Mouse (Mus musculus): ENCODE data around the gene Atp8b5. TPM values are rescaled to one million over a fixed set of nuclear protein-coding genes. Genes with fewer than 3 reads are reported as not detected.
A peak's percentile ranks its signal among the peaks of the same experiment; 100 is the strongest.

Atp8b5 gene
- polyA plus RNA-seq, 1 experiment from 2014 or later: 0.40 TPM

DNA sequence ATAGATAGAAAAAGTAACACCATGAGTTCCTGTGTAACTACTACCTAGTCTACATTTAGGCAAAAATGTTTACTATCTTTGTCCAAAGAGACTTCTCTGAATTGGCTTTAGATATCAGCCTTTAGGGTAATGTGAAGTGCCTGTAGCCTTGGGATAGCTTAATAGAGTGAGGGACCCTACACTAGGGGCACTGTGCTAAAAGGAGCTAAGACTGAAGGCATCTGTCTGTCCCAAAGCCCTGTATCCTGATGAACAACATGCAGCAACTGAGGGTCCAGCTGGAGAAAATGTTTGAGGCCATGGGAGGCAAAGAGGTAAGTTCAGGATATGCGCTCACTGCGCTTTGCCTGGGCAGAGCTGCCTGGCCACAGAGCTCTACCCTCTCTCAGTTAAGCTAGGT is 9.9 kb upstream of the Atp8b5 start:
- no peak overlapping the region for H3K9ac ChIP-seq
- no peak for ATAC-seq (ENCODE audit: insufficient number of reproducible peaks, low FRiP score, low TSS enrichment, low read depth)
- H3K4me1 ChIP-seq: peaks cover 3% of the 10 kb centered on the region; the same call in 1 of the 2 replicates
- no peak overlapping the region for H3K27ac ChIP-seq
- H3K27me3 ChIP-seq: no peaks in the 10 kb centered on the region
- H3K4me3 ChIP-seq: no peak overlapping the region
- no peaks in the 10 kb centered on the region for H3K36me3 ChIP-seq
- H3K4me2 ChIP-seq: no peak overlapping the region
- WGBS: 100% methylated on average over 2 of the region's 2 CpGs
- no peaks in the 10 kb centered on the region for H3K9me3 ChIP-seq

DNA sequence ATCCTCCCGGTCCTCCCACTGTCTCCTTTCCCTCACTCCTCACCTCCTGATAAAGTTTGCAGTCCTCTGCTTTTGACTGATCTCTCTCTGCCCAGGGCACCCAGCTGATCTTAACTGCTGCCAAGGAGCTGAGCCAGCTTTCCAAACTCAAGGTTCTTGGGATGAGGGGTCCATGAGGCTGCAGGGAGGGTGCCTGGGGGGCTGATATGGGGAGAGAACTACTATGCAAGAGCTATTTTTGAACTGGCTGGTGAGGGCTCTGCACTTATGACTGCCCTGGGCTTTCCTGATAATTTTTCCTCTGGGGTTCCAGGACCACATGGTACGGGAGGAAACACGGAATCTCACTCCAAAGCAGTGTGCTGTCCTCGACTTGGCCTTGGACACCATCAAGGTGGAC is 8.4 kb upstream of the Atp8b5 start:
- 77% methylated on average over 4 of the region's 4 CpGs for WGBS
- Histone ChIP-seq H3K27ac (no peak overlapping the region), H3K9ac (no peak overlapping the region), H3K4me3 (no peak overlapping the region), H3K36me3 (no peaks in the 10 kb centered on the region), H3K9me3 (no peaks in the 10 kb centered on the region), H3K4me2 (no peak overlapping the region), H3K27me3 (no peaks in the 10 kb centered on the region), H3K4me1 (peaks cover 3% of the 10 kb centered on the region; the same call in 1 of the 2 replicates)
- ATAC-seq (ENCODE audit: insufficient number of reproducible peaks, low FRiP score, low TSS enrichment, low read depth): no peak

DNA sequence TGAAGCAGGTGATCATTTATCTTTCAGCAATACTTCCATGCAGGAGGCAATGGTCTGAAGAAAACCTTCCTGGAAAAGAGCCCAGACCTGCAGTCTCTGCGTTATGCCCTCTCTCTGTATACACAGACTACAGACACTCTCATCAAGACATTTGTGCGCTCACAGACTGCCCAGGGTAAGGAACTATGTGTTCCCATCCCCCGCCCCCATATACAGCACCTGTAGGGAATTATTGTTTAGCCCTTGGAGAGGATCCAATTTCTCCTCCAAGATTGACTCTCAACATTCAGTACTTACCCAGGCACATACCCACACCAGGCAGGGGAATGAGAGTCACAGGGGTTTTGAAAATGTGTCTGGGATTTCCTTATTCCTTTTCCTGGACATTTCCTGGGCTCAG is 7.5 kb upstream of the Atp8b5 start:
- H3K9me3 ChIP-seq: no peaks in the 10 kb centered on the region
- H3K9ac ChIP-seq: no peak overlapping the region
- no peak overlapping the region for H3K27ac ChIP-seq
- no peak for ATAC-seq (ENCODE audit: insufficient number of reproducible peaks, low FRiP score, low TSS enrichment, low read depth)
- no peaks in the 10 kb centered on the region for H3K27me3 ChIP-seq
- no peak overlapping the region for H3K4me3 ChIP-seq
- H3K4me1 ChIP-seq: peaks cover 3% of the 10 kb centered on the region; the same call in 1 of the 2 replicates
- 29% methylated on average over 3 of the region's 3 CpGs for WGBS
- H3K4me2 ChIP-seq: no peak overlapping the region
- no peaks in the 10 kb centered on the region for H3K36me3 ChIP-seq

- H3K4me2 ChIP-seq: no peak overlapping the region
- WGBS: 22% methylated on average over 5 of the region's 5 CpGs
- peaks cover 3% of the 10 kb centered on the region; the same call in 1 of the 2 replicates for H3K4me1 ChIP-seq
- no peaks in the 10 kb centered on the region for H3K9me3 ChIP-seq
- no peak overlapping the region for H3K4me3 ChIP-seq
- no peak overlapping the region for H3K27ac ChIP-seq
- H3K27me3 ChIP-seq: no peaks in the 10 kb centered on the region
- no peak overlapping the region for H3K9ac ChIP-seq
- ATAC-seq (ENCODE audit: insufficient number of reproducible peaks, low FRiP score, low TSS enrichment, low read depth): no peak
- H3K36me3 ChIP-seq: no peaks in the 10 kb centered on the region
Measured at GRCm38 (mm10) chr4:43260096-43260495, 6.9 kb upstream of the Atp8b5 start.

DNA sequence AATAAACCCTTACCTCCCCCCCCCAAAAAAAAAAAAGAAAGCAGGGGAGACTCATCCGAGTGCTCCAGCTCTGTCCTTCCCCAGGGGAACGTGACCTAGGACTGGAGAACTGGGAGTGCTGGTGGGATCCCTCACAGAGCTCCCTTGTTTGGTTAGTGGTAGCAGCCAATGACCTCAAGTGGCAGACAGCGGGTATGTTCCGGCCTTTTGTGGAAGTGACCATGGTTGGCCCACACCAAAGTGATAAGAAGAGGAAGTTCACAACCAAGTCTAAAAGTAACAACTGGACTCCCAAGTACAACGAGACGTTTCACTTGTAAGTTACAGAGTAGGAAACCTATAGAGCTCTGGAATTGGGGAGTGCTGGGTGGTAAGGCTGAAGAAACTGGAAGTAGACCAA is 4.1 kb upstream of the Atp8b5 start:
- H3K36me3 ChIP-seq: no peaks in the 10 kb centered on the region
- H3K27ac ChIP-seq: no peak overlapping the region
- H3K27me3 ChIP-seq: no peaks in the 10 kb centered on the region
- H3K9ac ChIP-seq: no peak overlapping the region
- no peak for ATAC-seq (ENCODE audit: insufficient number of reproducible peaks, low FRiP score, low TSS enrichment, low read depth)
- 88% methylated on average over 6 of the region's 6 CpGs for WGBS
- no peak overlapping the region for H3K4me2 ChIP-seq
- H3K4me1 ChIP-seq: peaks cover 12% of the 10 kb centered on the region; the same call in 1 of the 2 replicates
- no peaks in the 10 kb centered on the region for H3K9me3 ChIP-seq
- no peak overlapping the region for H3K4me3 ChIP-seq

DNA sequence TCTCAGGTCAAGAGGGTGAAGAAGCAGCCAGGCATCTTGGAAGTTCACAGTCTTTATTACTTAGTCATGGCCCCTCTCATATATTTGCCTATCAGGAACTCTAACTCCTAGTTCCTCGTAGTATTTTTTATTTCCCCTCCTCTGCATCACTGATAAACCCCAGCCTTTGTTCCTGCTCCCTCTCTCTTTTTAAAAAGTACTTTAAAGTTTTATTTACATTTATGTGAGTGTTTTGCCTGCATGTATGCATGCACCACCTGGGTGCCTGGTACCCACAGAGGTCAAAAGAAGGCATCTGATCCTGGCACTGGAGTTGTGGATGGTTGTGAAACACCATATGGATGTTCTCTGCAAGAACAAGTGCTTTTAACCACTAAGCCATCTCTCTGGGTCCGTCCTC is 813 bp upstream of the Atp8b5 start:
- H3K27ac ChIP-seq: no peak overlapping the region

DNA sequence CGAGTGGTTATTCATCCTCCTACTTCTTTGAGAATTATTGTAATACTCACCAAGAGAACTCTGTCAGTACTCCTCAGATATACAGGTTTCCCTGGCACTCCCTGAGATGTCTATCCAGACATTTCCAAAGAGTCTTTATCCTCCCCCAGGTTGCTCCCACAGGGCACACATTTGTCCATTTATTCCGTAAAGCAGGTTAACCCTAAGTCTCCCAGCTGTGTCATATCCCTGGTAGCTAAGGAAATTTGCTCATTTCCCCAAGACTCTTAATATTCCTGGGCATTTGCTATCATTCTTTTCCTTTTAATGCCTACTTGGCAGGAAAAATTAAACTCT is 332 bp downstream of the Atp8b5 start:
- no peaks in the 10 kb centered on the region for H3K27me3 ChIP-seq
- ATAC-seq (ENCODE audit: insufficient number of reproducible peaks, low FRiP score, low TSS enrichment, low read depth): no peak
- H3K4me2 ChIP-seq: peak overlapping the region; percentile 56
- H3K36me3 ChIP-seq: no peaks in the 10 kb centered on the region
- peak overlapping the region; percentile 41 for H3K4me3 ChIP-seq
- no peak overlapping the region for H3K27ac ChIP-seq
- no peaks in the 10 kb centered on the region for H3K9me3 ChIP-seq
- WGBS: 7% methylated on average over 2 of the region's 2 CpGs
- H3K9ac ChIP-seq: no peak overlapping the region
- peaks cover 9% of the 10 kb centered on the region; the same call in 1 of the 2 replicates for H3K4me1 ChIP-seq

More for the DNA sequence above, 813 bp upstream of the Atp8b5 start:
- ATAC-seq (ENCODE audit: insufficient number of reproducible peaks, low FRiP score, low TSS enrichment, low read depth): no peak
- peaks cover 9% of the 10 kb centered on the region; the same call in 1 of the 2 replicates for H3K4me1 ChIP-seq
- H3K4me2 ChIP-seq: no peak overlapping the region
- H3K27me3 ChIP-seq: no peaks in the 10 kb centered on the region
- no peak overlapping the region for H3K4me3 ChIP-seq
- WGBS: 38% methylated on average over 2 of the region's 2 CpGs
- H3K36me3 ChIP-seq: no peaks in the 10 kb centered on the region
- H3K9me3 ChIP-seq: no peaks in the 10 kb centered on the region
- H3K9ac ChIP-seq: no peak overlapping the region

DNA sequence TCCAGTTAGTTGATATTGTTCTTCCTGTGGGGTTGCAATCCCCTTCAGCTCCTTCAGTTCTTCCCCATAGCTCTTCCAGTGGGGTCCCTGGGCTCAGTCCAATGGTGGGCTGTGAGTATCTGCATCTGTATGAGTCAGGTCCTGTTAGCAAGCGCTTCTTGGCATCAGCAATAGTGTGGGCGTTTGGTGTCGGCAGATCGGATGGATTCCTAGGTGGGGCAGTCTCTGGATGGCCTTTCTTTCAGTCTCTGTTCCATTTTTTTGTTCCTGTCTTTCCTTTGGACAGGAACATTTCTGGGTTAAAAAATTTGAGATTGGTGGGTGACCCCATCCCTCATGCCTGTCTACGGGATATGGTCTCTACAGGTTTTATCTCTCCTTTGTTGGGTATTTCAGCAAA is 18.5 kb downstream of the Atp8b5 start:
- H3K9ac ChIP-seq: no peak overlapping the region
- WGBS: 94% methylated on average over 5 of the region's 5 CpGs
- ATAC-seq (ENCODE audit: insufficient number of reproducible peaks, low FRiP score, low TSS enrichment, low read depth): no peak
- no peak overlapping the region for H3K4me2 ChIP-seq
- H3K9me3 ChIP-seq: no peaks in the 10 kb centered on the region
- H3K27ac ChIP-seq: no peak overlapping the region
- H3K27me3 ChIP-seq: no peaks in the 10 kb centered on the region
- H3K4me3 ChIP-seq: no peak overlapping the region
- H3K4me1 ChIP-seq: no peaks in the 10 kb centered on the region
- H3K36me3 ChIP-seq: no peaks in the 10 kb centered on the region

DNA sequence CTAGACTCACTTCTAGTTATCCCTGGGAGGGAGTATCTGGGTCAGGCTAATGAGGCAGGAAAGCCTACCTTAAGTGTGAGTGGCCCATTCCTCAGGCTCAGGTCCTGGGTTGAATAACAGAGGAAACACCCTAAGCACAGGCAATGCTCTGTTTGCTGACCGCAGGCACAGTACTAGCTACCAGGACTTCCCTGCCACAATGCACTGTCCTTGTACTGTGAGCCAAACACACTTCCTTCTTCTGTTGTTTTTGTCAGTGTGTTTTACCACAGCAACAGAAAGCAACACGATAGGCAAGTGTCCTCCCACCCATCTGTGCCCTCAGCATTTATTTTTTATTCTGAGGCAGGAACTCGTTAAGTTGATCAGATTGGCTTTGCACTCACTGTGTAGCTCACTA is 20.3 kb downstream of the Atp8b5 start:
- ATAC-seq (ENCODE audit: insufficient number of reproducible peaks, low FRiP score, low TSS enrichment, low read depth): no peak
- H3K27ac ChIP-seq: no peak overlapping the region
- no peaks in the 10 kb centered on the region for H3K9me3 ChIP-seq
- H3K4me2 ChIP-seq: no peak overlapping the region
- H3K4me3 ChIP-seq: no peak overlapping the region
- WGBS: 55% methylated on average over 3 of the region's 3 CpGs
- H3K9ac ChIP-seq: no peak overlapping the region
- H3K4me1 ChIP-seq: no peaks in the 10 kb centered on the region
- no peaks in the 10 kb centered on the region for H3K36me3 ChIP-seq
- no peaks in the 10 kb centered on the region for H3K27me3 ChIP-seq

DNA sequence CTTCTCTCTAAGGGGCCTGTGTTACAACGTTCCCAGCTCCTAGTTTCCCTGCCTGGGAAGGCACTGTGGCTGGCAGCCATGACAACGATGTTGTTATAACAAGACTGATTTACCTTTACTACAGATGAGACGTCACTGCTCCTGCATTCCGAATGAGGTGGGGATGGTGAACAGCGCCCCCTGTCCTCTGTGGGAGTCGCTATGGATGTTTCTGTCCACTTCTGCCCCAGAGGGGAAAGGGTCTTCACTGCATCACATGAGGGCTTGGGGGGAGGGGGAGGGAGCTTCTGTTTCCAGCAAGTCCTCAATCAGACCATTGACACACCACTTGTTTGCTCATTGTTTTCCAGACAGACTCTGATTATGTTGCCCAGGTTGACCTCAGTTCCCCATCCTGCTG is 27.0 kb downstream of the Atp8b5 start:
- no peak for ATAC-seq (ENCODE audit: insufficient number of reproducible peaks, low FRiP score, low TSS enrichment, low read depth)
- H3K27me3 ChIP-seq: no peaks in the 10 kb centered on the region
- no peak overlapping the region for H3K4me2 ChIP-seq
- WGBS: 32% methylated on average over 6 of the region's 6 CpGs
- H3K9ac ChIP-seq: no peak overlapping the region
- no peak overlapping the region for H3K4me3 ChIP-seq
- H3K4me1 ChIP-seq: no peaks in the 10 kb centered on the region
- no peak overlapping the region for H3K27ac ChIP-seq
- H3K36me3 ChIP-seq: no peaks in the 10 kb centered on the region
- H3K9me3 ChIP-seq: no peaks in the 10 kb centered on the region

- Histone ChIP-seq H3K4me2 (no peak overlapping the region), H3K9me3 (no peaks in the 10 kb centered on the region), H3K27me3 (no peaks in the 10 kb centered on the region), H3K36me3 (no peaks in the 10 kb centered on the region), H3K9ac (no peak overlapping the region), H3K27ac (no peak overlapping the region), H3K4me1 (no peaks in the 10 kb centered on the region), H3K4me3 (no peak overlapping the region)
- no peak for ATAC-seq (ENCODE audit: insufficient number of reproducible peaks, low FRiP score, low TSS enrichment, low read depth)
- 32% methylated on average over 11 of the region's 11 CpGs for WGBS
Measured at GRCm38 (mm10) chr4:43309696-43310338, 42.9 kb downstream of the Atp8b5 start.

GRCm38 (mm10) chr4:43321536-43321935 is 54.6 kb downstream of the Atp8b5 start:
- 75% methylated on average over 4 of the region's 4 CpGs for WGBS
- H3K9ac ChIP-seq: no peak overlapping the region
- no peaks in the 10 kb centered on the region for H3K36me3 ChIP-seq
- H3K27ac ChIP-seq: no peak overlapping the region
- no peak overlapping the region for H3K4me3 ChIP-seq
- H3K9me3 ChIP-seq: no peaks in the 10 kb centered on the region
- no peak overlapping the region for H3K4me2 ChIP-seq
- no peaks in the 10 kb centered on the region for H3K27me3 ChIP-seq
- H3K4me1 ChIP-seq: no peaks in the 10 kb centered on the region
- no peak for ATAC-seq (ENCODE audit: insufficient number of reproducible peaks, low FRiP score, low TSS enrichment, low read depth)

- Histone ChIP-seq H3K27me3 (no peaks in the 10 kb centered on the region), H3K36me3 (no peaks in the 10 kb centered on the region), H3K9ac (no peak overlapping the region), H3K9me3 (no peaks in the 10 kb centered on the region), H3K4me2 (no peak overlapping the region), H3K4me3 (no peak overlapping the region), H3K27ac (no peak overlapping the region), H3K4me1 (no peaks in the 10 kb centered on the region)
- WGBS: 83% methylated on average over 14 of the region's 14 CpGs
- ATAC-seq (ENCODE audit: insufficient number of reproducible peaks, low FRiP score, low TSS enrichment, low read depth): no peak
Measured at GRCm38 (mm10) chr4:43322336-43322735, 55.4 kb downstream of the Atp8b5 start.
